Mouse (Mus musculus): Measurements from ENCODE around the gene Tnip3.

DNA sequence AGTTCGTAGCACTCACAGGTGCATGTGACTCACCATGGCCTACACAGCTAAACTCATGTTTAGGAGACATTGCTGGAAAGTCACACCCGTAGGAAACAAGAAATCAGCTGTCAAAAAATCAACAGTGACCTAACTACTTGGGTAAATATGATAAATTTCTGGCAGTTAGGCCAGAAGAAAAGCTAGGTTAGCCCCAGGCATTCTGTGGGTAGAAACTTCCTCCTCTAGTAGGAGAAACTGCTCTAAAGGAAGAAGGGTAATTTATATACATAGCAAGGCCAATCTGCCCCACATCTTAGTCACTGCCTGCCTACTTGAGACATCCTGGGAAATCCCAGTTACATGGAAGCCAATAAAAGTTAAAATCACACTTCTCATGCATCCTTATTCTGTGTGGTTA lies 64.9 kb downstream of the Tnip3 start:
- TF ChIP-seq CTCF (IDR thresholded peaks at IDR 0.05) = no peak
- TF ChIP-seq EP300 (IDR thresholded peaks at IDR 0.05) = no peak
